11 mouse cellular contexts compared by ENCODE assay signal in the genomic region with DNA sequence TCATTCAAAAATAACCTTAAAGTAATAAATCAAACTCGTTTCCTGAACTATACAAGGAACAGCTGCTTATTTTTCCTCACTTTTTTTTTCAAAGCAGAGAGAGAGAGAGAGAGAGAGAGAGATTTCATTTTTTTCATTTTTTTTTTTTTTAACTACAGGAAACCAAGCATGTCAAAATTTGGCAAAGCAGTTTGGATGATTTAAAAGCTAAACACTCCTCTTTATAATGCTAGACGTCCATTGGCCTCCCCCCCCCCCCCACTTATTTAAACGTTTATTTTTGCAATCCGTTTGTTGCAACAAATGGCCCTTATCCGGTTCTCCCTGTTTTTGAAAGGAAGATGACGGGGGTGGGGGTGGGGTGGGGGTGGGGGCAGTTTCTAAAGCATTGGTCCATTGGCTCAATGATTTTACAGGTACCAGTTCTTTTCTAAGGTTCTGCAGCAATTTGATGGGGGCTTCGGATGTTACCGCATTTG. TPM values are rescaled to one million over a fixed set of nuclear protein-coding genes. Genes with fewer than 3 reads are reported as not detected.
DNase-seq lines count a peak whose midpoint lies in the region; ATAC-seq lines count a peak whose summit lies in the region.
"Had no signal": no experiment of that assay in that cellular context is flagged by ENCODE, and none has a peak within 500 bp of the region (broad histone marks: within the 10 kb centered on the region; RNA-seq: fewer than 3 reads in every experiment).

No protein-coding gene starts in this region.

- peaks cover 21% of the 10 kb centered on the region for H3K4me1 ChIP-seq in heart, embryonic 15.5 days (replicated peaks)
- H3K4me1 ChIP-seq in embryonic facial prominence, embryonic 10.5 days: peaks cover 36% of the 10 kb centered on the region
- H3K4me1 ChIP-seq in hindbrain, embryonic 13.5 days (replicated peaks): peaks cover 16% of the 10 kb centered on the region
- peaks cover 13% of the 10 kb centered on the region for H3K4me1 ChIP-seq in midbrain, embryonic 11.5 days (ENCODE audit: control insufficient read depth, insufficient read depth, low read length)

- no peaks in the 10 kb centered on the region for H3K27me3 ChIP-seq in heart, embryonic 15.5 days
- H3K27me3 ChIP-seq in embryonic facial prominence, embryonic 10.5 days (replicated peaks; ENCODE audit: low read depth, poor library complexity, severe bottlenecking): peaks cover 7% of the 10 kb centered on the region; the same call in 1 of the 2 replicates
- H3K27me3 ChIP-seq in hindbrain, embryonic 13.5 days: peaks cover 9% of the 10 kb centered on the region; the same call in 1 of the 2 replicates
- no peaks in the 10 kb centered on the region; the same call in 1 of the 2 replicates for H3K27me3 ChIP-seq in midbrain, embryonic 11.5 days (ENCODE audit: control insufficient read depth, insufficient read depth, low read length)

- no peak overlapping the region for H3K27ac ChIP-seq in heart, embryonic 15.5 days
- H3K27ac ChIP-seq in embryonic facial prominence, embryonic 10.5 days (replicated peaks): peak overlapping the region; percentile 82
- H3K27ac ChIP-seq in hindbrain, embryonic 13.5 days: no peak overlapping the region
- no peak overlapping the region for H3K27ac ChIP-seq in midbrain, embryonic 11.5 days (ENCODE audit: low read depth, low read length)

- H3K4me3 ChIP-seq in heart, embryonic 15.5 days: no peak overlapping the region; the same call in 1 of the 2 replicates
- H3K4me3 ChIP-seq in embryonic facial prominence, embryonic 10.5 days: peak overlapping the region; percentile 44
- peak overlapping the region; percentile 15; the same call in 1 of the 2 replicates for H3K4me3 ChIP-seq in hindbrain, embryonic 13.5 days
- H3K4me3 ChIP-seq in midbrain, embryonic 11.5 days (ENCODE audit: low read depth, low read length): no peak overlapping the region

- H3K4me2 ChIP-seq in heart, embryonic 15.5 days: peak overlapping the region; percentile 50
- peak overlapping the region; percentile 45 for H3K4me2 ChIP-seq in hindbrain, embryonic 13.5 days
- peak overlapping the region; percentile 45 for H3K4me2 ChIP-seq in midbrain, embryonic 11.5 days

- intact Hi-C loops in heart, postnatal 25 days (cut with DNase I): no loop called here

- no peak for DNase-seq in heart, postnatal 25 days (ENCODE audit: low spot score)
- peak; percentile 38 for DNase-seq in embryonic facial prominence, embryonic 10.5 days (ENCODE audit: low spot score)
- DNase-seq in midbrain, embryonic 11.5 days (ENCODE audit: low spot score, missing footprints): no peak
- no peak for DNase-seq in embryo, embryonic 11 days
- no peak for DNase-seq in left cerebral cortex, adult 8-10 months (ENCODE audit: low spot score in 2 of 2)
- DNase-seq: adrenal gland, adult 2 months; lung, adult 18-20 months had no signal

- H3K9ac ChIP-seq in heart, embryonic 15.5 days: no peak overlapping the region
- no peak overlapping the region for H3K9ac ChIP-seq in hindbrain, embryonic 13.5 days
- H3K9ac ChIP-seq in midbrain, embryonic 11.5 days (ENCODE audit: low read length): no peak overlapping the region; the same call in 1 of the 2 replicates

- H3K36me3 ChIP-seq in heart, embryonic 15.5 days: no peaks in the 10 kb centered on the region
- no peaks in the 10 kb centered on the region for H3K36me3 ChIP-seq in embryonic facial prominence, embryonic 10.5 days (replicated peaks)
- H3K36me3 ChIP-seq in hindbrain, embryonic 13.5 days: no peaks in the 10 kb centered on the region
- no peaks in the 10 kb centered on the region for H3K36me3 ChIP-seq in midbrain, embryonic 11.5 days (ENCODE audit: control insufficient read depth, insufficient read depth, low read length)

- 17% methylated on average over 8 of the region's 8 CpGs for WGBS in heart, embryonic 15.5 days
- 6% methylated on average over 8 of the region's 8 CpGs for WGBS in embryonic facial prominence, embryonic 10.5 days
- WGBS in hindbrain, embryonic 13.5 days: 4% methylated on average over 8 of the region's 8 CpGs
- WGBS in midbrain, embryonic 11.5 days: 2% methylated on average over 8 of the region's 8 CpGs

- ATAC-seq in heart, embryonic 15.5 days (replicated peaks; ENCODE audit: insufficient number of reproducible peaks, insufficient read depth, low FRiP score, low read depth): no peak
- no peak for ATAC-seq in hindbrain, embryonic 13.5 days (ENCODE audit: low FRiP score)
- no peak for ATAC-seq in midbrain, embryonic 11.5 days (ENCODE audit: low FRiP score)
- ATAC-seq in monocyte, adult 5-6 weeks (replicated peaks; ENCODE audit: insufficient number of reproducible peaks, low FRiP score, low TSS enrichment, poor library complexity, severe bottlenecking): no peak
- ATAC-seq: CD4-positive, CD25-positive, alpha-beta regulatory T cell, adult 4 months had no signal

- H3K9me3 ChIP-seq in heart, embryonic 15.5 days (replicated peaks): no peaks in the 10 kb centered on the region
- no peaks in the 10 kb centered on the region for H3K9me3 ChIP-seq in embryonic facial prominence, embryonic 10.5 days
- H3K9me3 ChIP-seq in hindbrain, embryonic 13.5 days: no peaks in the 10 kb centered on the region
- H3K9me3 ChIP-seq in midbrain, embryonic 11.5 days (ENCODE audit: control insufficient read depth, low read length): no peaks in the 10 kb centered on the region

RNA-seq across cellular contexts. Expression of gene Spry2, which starts 24.6 kb away (rescaled TPM):
- 43.2 and 72.3 TPM in 2 replicates for polyA plus RNA-seq in heart, embryonic 15.5 days (2015; fragmentation: Nextera tagmentation; extraction: Ambion mirVana)
- 10 to 100 TPM; 28.7 to 29.0 TPM for total RNA-seq in heart, postnatal 25 days (2021)
- polyA plus RNA-seq in embryonic facial prominence, embryonic 10.5 days (2016; fragmentation: Nextera tagmentation; extraction: Ambion mirVana): 40.0 and 41.8 TPM in 2 replicates
- polyA plus RNA-seq in hindbrain, embryonic 13.5 days (2015; fragmentation: Nextera tagmentation; extraction: Ambion mirVana): 39.0 and 42.2 TPM in 2 replicates
- 27.0 and 28.0 TPM in 2 replicates for polyA plus RNA-seq in midbrain, embryonic 11.5 days (2014; fragmentation: Nextera tagmentation; extraction: Ambion mirVana)
- total RNA-seq in monocyte, adult 5-6 weeks (2017): 81.2 to 123 TPM (median 94.5 TPM) in 3 replicates
- total RNA-seq in left cerebral cortex, adult 8-10 months (2022): 10 to 100 TPM; 77.7 to 87.4 (median 83.9) TPM

Comparison
In these comparisons a context has a peak if more than half of its experiments do, and no peak if none do; other contexts are left out.
1. H3K4me3 ChIP-seq: peak in embryonic facial prominence, embryonic 10.5 days (single experiment) and hindbrain, embryonic 13.5 days (single experiment); none in heart, embryonic 15.5 days (single experiment) and midbrain, embryonic 11.5 days (single experiment).
2. Peak in every context shown above with its lines, with median percentiles within 50 percentile points of each other: H3K4me2 ChIP-seq.